8 mouse cellular contexts compared by ENCODE assay signal in genomic region chr6:87043131-87043516, GRCm38 (mm10). TPM values are rescaled to one million over a fixed set of nuclear protein-coding genes. Genes with fewer than 3 reads are reported as not detected.
DNase-seq lines count a peak whose midpoint lies in the region; ATAC-seq and TF ChIP-seq lines count a peak whose summit lies in the region.

No protein-coding gene starts in this region.

- TF ChIP-seq EP300 in lung, postnatal 0 days (IDR thresholded peaks at IDR 0.05): no peak

- peak overlapping the region; percentile 86 for H3K9ac ChIP-seq in lung, postnatal 0 days (replicated peaks; ENCODE audit: low read depth)
- peak overlapping the region; percentile 87 for H3K9ac ChIP-seq in limb, embryonic 12.5 days (replicated peaks)

- peak overlapping the region; percentile 88 for H3K4me3 ChIP-seq in lung, postnatal 0 days (ENCODE audit: low read depth, low read length)
- peak overlapping the region; percentile 87 for H3K4me3 ChIP-seq in embryonic fibroblast, embryonic 13.5 days (ENCODE audit: insufficient read depth, low read length)
- peak overlapping the region; percentile 86 for H3K4me3 ChIP-seq in limb, embryonic 12.5 days (replicated peaks)
- H3K4me3 ChIP-seq in small intestine, adult 2 months (ENCODE audit: low read depth, low read length): peak overlapping the region; percentile 94

- H3K27me3 ChIP-seq in lung, postnatal 0 days (replicated peaks; ENCODE audit: insufficient read depth, low read length): no peaks in the 10 kb centered on the region
- H3K27me3 ChIP-seq in limb, embryonic 12.5 days: no peaks in the 10 kb centered on the region
- no peaks in the 10 kb centered on the region for H3K27me3 ChIP-seq in small intestine, adult 2 months (ENCODE audit: control insufficient read depth, insufficient read depth, low read length)

- WGBS in lung, postnatal 0 days: under 1% methylated on average over 9 of the region's 9 CpGs
- WGBS in limb, embryonic 12.5 days: 3% methylated on average over 9 of the region's 9 CpGs
- WGBS in small intestine, adult 2 months: 4% methylated on average over 9 of the region's 9 CpGs

- DNase-seq in lung, postnatal 0 days (ENCODE audit: low spot score): peak; percentile 36
- DNase-seq in lung, postnatal 10 days: no peak
- no peak for DNase-seq in layer of hippocampus, adult 9-11 months
- no peak for DNase-seq in right cerebral cortex, postnatal 36 days (ENCODE audit: low spot score in 2 of 2)
- no peak for DNase-seq in Muller cell, postnatal 12 days (ENCODE audit: inconsistent ontology term)

- no peak for TF ChIP-seq POLR2A in embryonic fibroblast, embryonic 13.5 days (IDR thresholded peaks at IDR 0.05; ENCODE audit: low read depth, low read length)
- TF ChIP-seq POLR2A in small intestine, adult 2 months (IDR thresholded peaks at IDR 0.05; ENCODE audit: low read depth, low read length): no peak

- peak overlapping the region; percentile 99 for H3K27ac ChIP-seq in lung, postnatal 0 days (ENCODE audit: low read length)
- H3K27ac ChIP-seq in embryonic fibroblast, embryonic 13.5 days (ENCODE audit: insufficient read depth, low read length): no peak overlapping the region
- peak overlapping the region; percentile 100 for H3K27ac ChIP-seq in limb, embryonic 12.5 days
- peak overlapping the region; percentile 83 for H3K27ac ChIP-seq in small intestine, adult 2 months (ENCODE audit: insufficient read depth, low read depth, low read length)

- no peaks in the 10 kb centered on the region for H3K36me3 ChIP-seq in lung, postnatal 0 days (ENCODE audit: insufficient read depth, low read length)
- peaks cover 11% of the 10 kb centered on the region; the same call in 1 of the 2 replicates for H3K36me3 ChIP-seq in limb, embryonic 12.5 days
- H3K36me3 ChIP-seq in small intestine, adult 2 months (ENCODE audit: control insufficient read depth, insufficient read depth, low read length): peaks cover under 1% of the 10 kb centered on the region

- peaks cover 5% of the 10 kb centered on the region; the same call in 1 of the 2 replicates for H3K4me1 ChIP-seq in lung, postnatal 0 days (ENCODE audit: insufficient read depth, low read depth, low read length)
- H3K4me1 ChIP-seq in embryonic fibroblast, embryonic 13.5 days (ENCODE audit: control insufficient read depth, insufficient read depth, low read length): peaks cover 2% of the 10 kb centered on the region
- peaks cover 23% of the 10 kb centered on the region for H3K4me1 ChIP-seq in limb, embryonic 12.5 days (replicated peaks)
- peaks cover 7% of the 10 kb centered on the region; the same call in 1 of the 2 replicates for H3K4me1 ChIP-seq in small intestine, adult 2 months (ENCODE audit: control insufficient read depth, insufficient read depth, insufficient read length, low read length)

- H3K4me2 ChIP-seq in lung, postnatal 0 days (replicated peaks; ENCODE audit: low read depth, low read length): peak overlapping the region; percentile 90
- H3K4me2 ChIP-seq in limb, embryonic 12.5 days: peak overlapping the region; percentile 72

- TF ChIP-seq CTCF in lung, postnatal 0 days (IDR thresholded peaks at IDR 0.05): no peak
- TF ChIP-seq CTCF in embryonic fibroblast, embryonic 13.5 days (IDR thresholded peaks at IDR 0.05; ENCODE audit: borderline replicate concordance, insufficient read depth, low read length): no peak
- no peak for TF ChIP-seq CTCF in small intestine, adult 2 months (IDR thresholded peaks at IDR 0.05; ENCODE audit: extremely low read depth, insufficient read length, insufficient replicate concordance, low read depth, low read length)

- peak; percentile 7; the same call in 1 of the 2 replicates for ATAC-seq in lung, postnatal 0 days
- 0 out of 2 replicates have a peak, but pooled peaks have one; percentile 1 for ATAC-seq in limb, embryonic 12.5 days (ENCODE audit: insufficient number of reproducible peaks, insufficient read depth, low FRiP score, low TSS enrichment, low read depth)

- no peaks in the 10 kb centered on the region for H3K9me3 ChIP-seq in lung, postnatal 0 days (ENCODE audit: low read length)
- no peaks in the 10 kb centered on the region for H3K9me3 ChIP-seq in limb, embryonic 12.5 days

RNA-seq across cellular contexts. Expression of gene Gfpt1, which starts 0.5 kb away (rescaled TPM):
- polyA plus RNA-seq in lung, postnatal 0 days (2015; fragmentation: Nextera tagmentation; extraction: Ambion mirVana): 10.8 and 11.5 TPM in 2 replicates
- polyA plus RNA-seq in embryonic fibroblast, embryonic 13.5 days (2011; ENCODE audit: insufficient read length, low read depth, missing spikeins): 78.5 and 86.5 TPM in 2 replicates
- polyA plus RNA-seq in limb, embryonic 12.5 days (2016; fragmentation: Nextera tagmentation; extraction: Ambion mirVana): 25.2 and 25.9 TPM in 2 replicates
- 9.1 and 16.0 TPM in 2 replicates for polyA plus RNA-seq in small intestine, adult 2 months (2012; rRNA removed)

RNA-seq across cellular contexts. Expression of gene Nfu1, which starts 34.1 kb away (rescaled TPM):
- 70.7 and 72.9 TPM in 2 replicates for polyA plus RNA-seq in lung, postnatal 0 days (2015; fragmentation: Nextera tagmentation; extraction: Ambion mirVana)
- polyA plus RNA-seq in embryonic fibroblast, embryonic 13.5 days (2011; ENCODE audit: insufficient read length, low read depth, missing spikeins): 86.6 and 98.7 TPM in 2 replicates
- 96.5 and 96.7 TPM in 2 replicates for polyA plus RNA-seq in limb, embryonic 12.5 days (2016; fragmentation: Nextera tagmentation; extraction: Ambion mirVana)
- 12.9 and 36.3 TPM in 2 replicates for polyA plus RNA-seq in small intestine, adult 2 months (2012; rRNA removed)
